8 mouse cellular contexts compared by ENCODE assay signal in genomic region chr1:84839309-84840017, GRCm38 (mm10). TPM values are rescaled to one million over a fixed set of nuclear protein-coding genes. Genes with fewer than 3 reads are reported as not detected.
A peak's percentile ranks its signal among the peaks of the same experiment; 100 is the strongest.
DNase-seq lines count a peak whose midpoint lies in the region; ATAC-seq lines count a peak whose summit lies in the region.

Gene Fbxo36 (plus strand): TSS chr1:84839841.

- H3K4me3 ChIP-seq in hindbrain, embryonic 14.5 days (replicated peaks; ENCODE audit: low read length), result peak within 1 kb of the TSS; percentile 93

- peak; percentile 98 for DNase-seq in R1 (ENCODE audit: low read depth, low spot score)
- DNase-seq in cerebellum, postnatal 25 days, result peak; percentile 95
- peak; percentile 85 to 88 for DNase-seq in frontal cortex, postnatal 25 days (ENCODE audit: low spot score in 2 of 2)
- peak; percentile 92 for DNase-seq in hindbrain, embryonic 14.5 days (ENCODE audit: low spot score)
- DNase-seq in layer of hippocampus, postnatal 36 days, result peak; percentile 91 to 92
- peak; percentile 95 for DNase-seq in lung, postnatal 36 days
- peak; percentile 98 for DNase-seq in retina, postnatal 1 day
- DNase-seq in urinary bladder, adult 18-20 months (ENCODE audit: low spot score in 2 of 2), result peak; percentile 86 to 95

- peak within 1 kb of the TSS; percentile 94 for H3K27ac ChIP-seq in hindbrain, embryonic 14.5 days

- WGBS in hindbrain, embryonic 14.5 days, result under 1% methylated on average over 50 of the region's 54 CpGs

- peak within 1 kb of the TSS; percentile 93 for H3K9ac ChIP-seq in hindbrain, embryonic 14.5 days

- no peaks in the 10 kb centered on the region for H3K36me3 ChIP-seq in hindbrain, embryonic 14.5 days (replicated peaks; ENCODE audit: control insufficient read depth, insufficient read depth)

- H3K4me2 ChIP-seq in hindbrain, embryonic 14.5 days (replicated peaks), result peak within 1 kb of the TSS; percentile 77

- H3K27me3 ChIP-seq in hindbrain, embryonic 14.5 days (ENCODE audit: control insufficient read depth, insufficient read depth, low read length), result no peaks in the 10 kb centered on the region

- peak; percentile 85 for ATAC-seq in hindbrain, embryonic 14.5 days (ENCODE audit: low FRiP score)

- peaks cover 25% of the 10 kb centered on the region for H3K4me1 ChIP-seq in hindbrain, embryonic 14.5 days (replicated peaks; ENCODE audit: control insufficient read depth, insufficient read depth, low read length)

- no peaks in the 10 kb centered on the region for H3K9me3 ChIP-seq in hindbrain, embryonic 14.5 days (ENCODE audit: control insufficient read depth, low read length)

RNA-seq across cellular contexts. Expression of gene Fbxo36, which starts in this region (rescaled TPM):
- polyA plus RNA-seq in hindbrain, embryonic 14.5 days (2014; fragmentation: Nextera tagmentation; extraction: Ambion mirVana), result 5.7 and 9.5 TPM in 2 replicates
- total RNA-seq in layer of hippocampus, postnatal 36 days (2021), result 1 to 10 TPM; 2.0 to 3.1 TPM

Comparison
In these comparisons a context has a peak if more than half of its experiments do, and no peak if none do; other contexts are left out.
1. Peak in every context shown above with its lines: DNase-seq, ATAC-seq, H3K4me3 ChIP-seq and H3K27ac ChIP-seq.